Mouse (Mus musculus): Measurements from ENCODE around the gene Fa2h.
"Not testable (repeated sequence)": the region's sequence is repeated elsewhere in the genome, so short reads cannot be mapped to it uniquely, and the experiment has no call there.

Fa2h gene

GRCm38 (mm10) chr8:111359936-111360335 is 33.7 kb downstream of the Fa2h start:
- in situ Hi-C loops (cut with MboI; ENCODE audit: low sequenced_read_pairs), result no loop called here

GRCm38 (mm10) chr8:111358905-111359304 is 34.7 kb downstream of the Fa2h start:
- in situ Hi-C loops (cut with MboI; ENCODE audit: low sequenced_read_pairs), result no loop called here

- in situ Hi-C loops (cut with MboI; ENCODE audit: low sequenced_read_pairs), result no loop called here
Observed at GRCm38 (mm10) chr8:111357433-111357832, 36.2 kb downstream of the Fa2h start.

DNA sequence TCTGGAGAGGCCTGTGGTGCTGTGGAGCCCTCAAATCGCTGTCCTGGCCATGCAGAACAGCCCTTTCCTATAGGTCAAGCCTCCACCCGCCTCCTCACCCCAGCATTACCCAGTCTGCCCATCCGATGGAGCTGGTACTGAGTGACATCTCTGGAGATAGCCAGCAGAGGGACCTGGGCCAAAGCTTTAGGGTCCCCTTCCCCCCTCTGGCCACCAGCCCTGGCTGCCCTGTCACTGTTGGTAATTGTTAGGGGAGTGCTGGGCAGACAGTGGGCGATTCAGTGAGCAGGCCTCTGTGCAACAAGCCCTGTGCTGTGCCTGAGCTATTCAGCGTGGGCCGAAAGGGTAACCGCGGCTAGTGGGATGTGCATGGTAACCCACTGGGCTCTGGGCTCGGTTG is 40.1 kb downstream of the Fa2h start:
- in situ Hi-C loops (cut with MboI; ENCODE audit: low sequenced_read_pairs), result loop anchor here (5.0 kb wide), 1 partner anchor 94 kb away; no protein-coding TSS in a partner anchor

DNA sequence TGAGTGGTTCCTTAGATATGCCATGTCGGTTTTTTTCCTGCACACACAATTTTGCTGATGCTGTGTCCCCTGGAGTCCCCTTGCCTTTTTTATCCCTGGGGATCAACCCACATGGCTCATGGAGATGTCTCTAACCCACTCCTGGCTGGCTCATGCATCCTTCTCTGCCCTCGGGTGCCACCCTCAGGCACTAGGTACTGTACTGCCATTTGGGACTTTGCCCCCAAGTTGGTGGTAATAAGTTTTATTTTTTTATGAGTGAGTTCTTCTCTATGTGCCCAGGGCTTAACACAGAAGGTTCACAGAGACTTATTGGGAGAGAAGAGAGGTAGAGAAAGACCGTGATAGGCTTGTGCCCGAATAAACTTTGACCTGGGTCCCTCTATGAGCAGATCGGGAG is 41.3 kb downstream of the Fa2h start:
- in situ Hi-C loops (cut with MboI; ENCODE audit: low sequenced_read_pairs), result loop anchor here (5.0 kb wide), 1 partner anchor 95 kb away; no protein-coding TSS in a partner anchor

- in situ Hi-C loops (cut with MboI; ENCODE audit: low sequenced_read_pairs), result loop anchor here (5.0 kb wide), 1 partner anchor 97 kb away; no protein-coding TSS in a partner anchor
Observed at GRCm38 (mm10) chr8:111350577-111350976, 43.0 kb downstream of the Fa2h start.

DNA sequence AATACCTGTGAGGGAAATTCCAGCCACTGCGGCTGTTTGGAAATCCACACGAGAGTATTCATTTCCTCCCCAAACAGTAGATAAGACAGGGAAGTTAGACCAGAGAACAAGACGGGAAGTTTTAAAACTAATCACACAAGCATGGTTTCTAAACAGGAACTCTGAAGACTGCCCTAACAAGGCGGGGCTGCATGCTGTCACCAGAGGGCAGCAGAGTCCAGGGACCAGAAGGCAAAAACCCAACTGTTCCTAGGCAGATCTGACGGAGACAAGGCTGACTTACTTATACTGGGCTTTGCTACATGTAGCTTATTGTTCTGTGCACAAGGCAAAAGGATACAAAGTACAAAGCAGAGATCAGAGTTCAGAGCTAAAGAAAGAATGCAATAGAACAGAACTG is 50.4 kb downstream of the Fa2h start:
- in situ Hi-C loops (cut with MboI; ENCODE audit: low sequenced_read_pairs), result no loop called here

DNA sequence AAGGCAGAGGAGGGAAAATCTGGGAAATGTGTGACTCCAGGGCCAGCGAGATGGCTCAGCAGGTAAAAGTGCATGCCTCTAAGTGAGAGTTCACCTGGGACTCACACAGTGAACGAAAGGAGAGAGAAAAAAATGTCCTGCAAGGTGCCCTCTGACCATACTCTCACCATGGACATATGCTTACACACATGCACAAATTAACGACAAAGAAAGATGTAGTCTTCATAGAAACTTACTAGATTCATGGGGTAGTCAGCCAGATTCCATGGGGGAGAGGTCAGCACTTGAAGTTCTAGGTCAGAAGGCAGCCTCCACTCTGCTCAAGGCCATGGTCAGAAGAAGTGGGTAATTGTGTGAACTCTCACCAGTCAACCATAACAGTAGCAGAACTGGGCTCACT is 53.4 kb downstream of the Fa2h start:
- in situ Hi-C loops (cut with MboI; ENCODE audit: low sequenced_read_pairs), result no loop called here

GRCm38 (mm10) chr8:111338370-111339208 is 55.0 kb downstream of the Fa2h start:
- in situ Hi-C loops (cut with MboI; ENCODE audit: low sequenced_read_pairs), result no loop called here

DNA sequence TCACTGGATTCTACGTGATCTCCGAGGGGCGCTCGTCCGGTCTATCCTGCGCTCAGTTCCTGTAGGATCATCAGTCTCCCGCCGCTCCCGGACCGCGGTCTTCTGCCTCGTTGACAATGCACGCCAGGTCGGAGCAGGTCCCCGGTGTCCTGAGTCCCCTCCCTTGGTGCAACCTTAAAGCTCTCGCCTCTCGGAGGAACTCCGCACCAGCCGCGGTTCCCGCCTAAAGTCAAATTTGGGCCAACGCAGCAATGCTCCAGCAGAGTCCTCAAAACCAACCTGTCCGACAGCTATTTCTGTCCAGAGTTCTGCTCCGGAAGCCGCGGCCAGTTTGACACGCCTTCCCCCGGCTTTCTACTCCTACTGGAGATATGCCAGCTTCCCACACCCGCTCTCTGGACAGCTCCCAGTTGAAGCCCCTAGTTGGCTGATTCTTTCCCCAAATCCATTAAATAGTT is 55.7 kb downstream of the Fa2h start, which contains the start of gene Mlkl:
Gene Mlkl, minus strand, starts transcription at position 288 of the 458 bp plus-strand sequence.
- in situ Hi-C loops (cut with MboI; ENCODE audit: low sequenced_read_pairs), result no loop called here

DNA sequence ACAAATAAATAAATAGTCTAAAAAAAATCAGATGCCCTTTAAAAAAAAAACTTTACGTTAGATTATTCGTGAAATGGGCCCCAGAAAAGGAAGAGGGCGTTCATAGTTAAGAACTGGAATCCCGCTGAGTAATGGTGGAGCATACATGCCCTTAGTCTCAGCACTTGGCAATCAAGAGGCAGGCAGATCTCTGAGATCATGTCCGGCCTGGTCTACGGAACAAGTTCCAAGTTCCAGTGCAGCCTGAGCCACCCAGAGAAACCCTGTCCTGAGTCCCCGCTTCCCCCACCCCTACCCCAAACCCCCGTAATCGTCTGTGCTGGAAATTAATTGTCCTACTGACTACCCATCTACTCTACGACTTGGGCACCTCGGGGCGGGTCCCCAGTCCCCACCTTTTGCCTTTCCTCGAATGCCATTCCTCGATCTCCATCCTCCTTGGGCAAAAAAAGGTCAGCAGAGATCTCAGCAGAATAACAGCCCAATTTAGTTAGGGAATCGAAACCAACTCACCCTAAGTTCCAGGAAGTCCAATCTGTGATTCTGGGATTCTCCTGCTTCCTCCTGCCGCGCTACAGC is 56.2 kb downstream of the Fa2h start:
- in situ Hi-C loops (cut with MboI; ENCODE audit: low sequenced_read_pairs), result no loop called here

DNA sequence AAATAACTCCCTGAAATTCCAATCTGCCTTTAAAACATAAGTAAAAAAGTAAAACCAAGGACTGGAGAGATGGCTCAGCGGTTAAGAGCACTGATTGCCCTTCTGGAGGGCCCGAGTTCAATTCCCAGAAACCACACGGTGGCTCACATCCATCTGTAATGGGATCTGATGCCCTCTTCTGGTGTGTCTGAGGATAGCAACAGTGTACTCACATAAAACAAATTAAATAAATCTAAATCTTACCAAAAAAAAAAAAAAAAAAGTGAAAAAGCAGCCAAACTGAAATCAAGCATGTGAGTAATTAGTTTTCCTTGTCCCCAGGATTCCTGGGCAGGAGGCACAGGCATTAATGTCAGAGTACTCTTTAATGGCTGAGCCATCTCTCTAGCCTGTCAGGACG is 56.9 kb downstream of the Fa2h start:
- in situ Hi-C loops (cut with MboI; ENCODE audit: low sequenced_read_pairs), result no loop called here

DNA sequence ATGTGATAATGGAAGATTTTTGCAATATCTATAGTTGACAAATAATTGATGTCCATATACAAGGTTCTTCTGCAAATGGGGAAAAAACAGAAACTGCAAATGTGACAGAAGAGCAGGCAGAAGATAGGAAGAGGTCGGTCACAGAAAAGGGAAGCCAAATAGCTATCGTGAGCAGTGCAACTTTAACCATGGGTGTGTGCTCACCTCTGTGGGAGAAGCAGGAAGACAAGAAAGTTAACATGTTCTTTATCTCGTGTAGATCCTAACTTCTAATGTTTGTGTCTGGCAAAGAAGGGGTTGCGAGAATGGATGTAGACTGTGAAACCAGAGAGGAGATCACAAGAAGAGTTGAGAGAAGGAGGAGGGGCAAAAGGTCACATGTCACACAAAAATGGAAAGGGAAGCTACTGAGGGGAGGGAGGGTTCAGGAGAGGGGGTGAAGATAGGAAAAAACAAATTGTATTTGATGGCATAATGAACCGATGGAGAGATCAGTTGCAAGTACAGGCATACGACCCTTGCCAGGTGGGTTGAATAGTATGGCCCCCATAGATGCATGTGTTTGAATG is 68.3 kb downstream of the Fa2h start:
- in situ Hi-C loops (cut with MboI; ENCODE audit: low sequenced_read_pairs), result no loop called here

GRCm38 (mm10) chr8:111314729-111315128 is 78.9 kb downstream of the Fa2h start:
- in situ Hi-C loops (cut with MboI; ENCODE audit: low sequenced_read_pairs), result no loop called here

DNA sequence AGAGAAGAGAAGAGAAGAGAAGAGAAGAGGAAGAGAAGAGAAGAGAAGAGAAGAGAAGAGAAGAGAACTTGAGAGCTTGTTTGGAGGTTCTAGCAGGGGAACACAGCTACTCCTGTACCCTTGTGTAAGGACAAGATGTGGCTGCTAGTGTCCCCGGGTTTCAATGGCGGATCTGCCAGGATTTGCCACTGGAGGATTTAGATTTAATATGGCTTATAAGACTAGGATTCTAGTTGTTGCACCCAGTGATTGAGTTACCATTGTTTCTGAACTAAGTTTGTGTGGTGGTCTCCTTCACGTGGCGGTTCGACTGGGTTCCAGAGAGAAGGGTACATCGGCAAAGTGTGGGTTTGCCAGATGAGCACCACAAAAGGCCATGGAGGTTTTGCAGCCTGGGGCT is 79.7 kb downstream of the Fa2h start:
- in situ Hi-C loops (cut with MboI; ENCODE audit: low sequenced_read_pairs), result not testable (repeated sequence)

DNA sequence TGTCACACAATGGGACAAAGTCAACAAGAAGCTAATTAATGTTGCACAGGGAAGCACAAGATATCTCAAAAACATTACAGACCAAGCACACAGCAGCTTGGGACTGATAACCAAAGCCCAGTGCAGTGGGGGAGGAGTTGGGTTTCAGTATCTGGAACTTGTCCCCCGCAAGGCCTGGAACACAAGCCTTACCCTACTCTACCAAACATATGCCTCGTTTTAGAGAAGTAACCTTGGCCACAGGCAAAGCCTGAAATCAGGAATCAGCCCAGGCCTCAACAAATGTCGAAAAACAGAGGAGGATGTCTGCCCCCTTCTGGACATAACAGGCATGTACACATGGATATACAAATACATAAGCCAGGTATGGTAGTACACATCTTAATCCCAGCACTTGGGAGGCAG is 80.9 kb downstream of the Fa2h start:
- in situ Hi-C loops (cut with MboI; ENCODE audit: low sequenced_read_pairs), result no loop called here

DNA sequence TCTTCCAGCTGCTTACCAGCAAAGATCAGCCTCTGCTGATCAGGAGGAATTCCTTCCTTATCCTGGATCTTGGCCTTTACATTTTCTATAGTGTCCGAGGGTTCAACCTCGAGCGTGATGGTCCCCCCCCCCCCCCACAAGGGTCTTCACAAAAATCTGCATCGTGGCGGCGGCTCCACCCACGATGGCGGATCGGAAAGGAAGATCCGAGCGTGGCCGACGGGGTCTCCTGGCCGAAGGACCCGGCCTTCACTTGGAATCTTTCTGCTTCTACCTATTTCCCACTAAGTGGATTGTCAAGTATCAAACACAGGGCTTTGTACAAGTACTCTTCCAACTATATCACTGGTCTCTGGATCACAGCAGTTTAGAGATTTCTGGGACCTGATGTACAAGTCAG is 83.6 kb downstream of the Fa2h start:
- in situ Hi-C loops (cut with MboI; ENCODE audit: low sequenced_read_pairs), result not testable (repeated sequence)

- in situ Hi-C loops (cut with MboI; ENCODE audit: low sequenced_read_pairs), result no loop called here
Observed at GRCm38 (mm10) chr8:111305031-111305730, 88.4 kb downstream of the Fa2h start.

GRCm38 (mm10) chr8:111304359-111304758 is 89.3 kb downstream of the Fa2h start:
- in situ Hi-C loops (cut with MboI; ENCODE audit: low sequenced_read_pairs), result no loop called here

DNA sequence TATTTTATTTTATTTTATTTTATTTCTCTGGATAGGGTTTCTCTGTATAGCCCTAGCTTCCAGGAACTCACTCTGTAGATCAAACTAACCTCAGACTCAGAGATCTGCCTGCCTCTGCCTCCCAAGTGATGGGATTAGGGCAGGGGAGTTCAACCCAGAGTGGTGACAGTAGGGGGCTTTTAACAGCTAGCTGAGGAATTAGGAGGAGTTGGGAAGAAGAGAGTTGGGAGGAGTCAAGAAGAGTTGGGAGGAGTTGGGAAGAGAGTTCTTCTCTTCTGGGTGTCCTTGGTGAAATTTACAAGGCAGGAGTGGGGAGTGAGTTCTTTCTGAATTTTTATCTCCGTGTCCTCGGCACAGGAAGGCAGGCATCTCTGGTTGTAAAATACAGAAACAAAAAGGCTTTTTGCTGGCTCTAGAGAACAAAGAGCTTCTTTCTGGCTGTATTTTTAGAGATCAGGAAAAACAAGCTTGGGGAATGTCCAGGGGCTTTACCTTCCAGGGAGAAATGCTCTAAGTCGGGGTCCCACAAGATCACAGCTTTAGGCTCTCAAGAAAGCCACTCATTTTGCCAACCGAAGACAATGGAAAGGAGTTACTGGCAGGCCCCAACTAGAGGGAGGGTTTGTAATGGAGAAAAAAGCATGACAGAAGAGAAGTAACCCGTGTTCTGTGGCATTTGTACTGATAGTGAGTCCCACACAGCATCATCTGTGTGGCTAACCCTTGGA is 90.4 kb downstream of the Fa2h start:
- in situ Hi-C loops (cut with MboI; ENCODE audit: low sequenced_read_pairs), result not testable (repeated sequence)

Measured in CH12F3 (cell line).